Mouse (Mus musculus) neutrophil, adult 5-6 weeks (primary cell): ENCODE measurements at regions not wholly inside any gene's neighbourhood (a gene's known extent, or its start where the extent isn't known, plus 50 kb on each side); places are given as distances from the start of the nearest gene placed in this dataset.

ENCODE experiments used
- ATAC-seq: fragments of 151-379, 151-347 bp; 2 replicates; pipeline ENCODE4 v1.8.0; 2017; ENCODE audit warnings: mild to moderate bottlenecking, moderate TSS enrichment; ENCODE audit not compliant: insufficient number of reproducible peaks, poor library complexity, low FRiP score, severe bottlenecking; ENCODE audit errors: extremely low read depth

DNA sequence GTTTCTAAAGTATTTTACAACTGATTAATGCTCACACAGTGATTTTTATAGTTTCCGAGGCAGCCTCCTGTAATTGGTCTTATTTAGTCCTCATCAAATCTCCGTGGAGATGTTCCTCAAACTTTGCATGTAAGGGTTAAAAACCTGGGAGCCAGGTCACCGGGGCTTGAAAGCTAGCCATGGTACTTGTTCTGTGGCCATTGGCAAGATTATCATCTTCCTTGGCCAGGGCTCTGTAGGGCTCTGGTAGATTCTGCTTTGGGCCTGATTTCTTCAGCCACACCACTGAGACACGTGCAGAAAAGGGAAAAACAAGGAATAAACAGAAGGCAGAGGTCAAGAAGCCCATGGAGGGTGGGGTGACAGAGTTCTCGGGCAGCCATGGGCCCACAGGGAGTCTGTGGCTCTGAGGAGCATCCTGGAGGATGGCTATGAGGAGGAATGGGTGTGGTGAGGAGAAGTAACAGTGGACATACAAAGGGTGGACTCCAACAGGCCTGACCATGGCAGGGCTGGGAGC lies 50.7 kb upstream of the Eps8l3 start:
- ATAC-seq: no peak

DNA sequence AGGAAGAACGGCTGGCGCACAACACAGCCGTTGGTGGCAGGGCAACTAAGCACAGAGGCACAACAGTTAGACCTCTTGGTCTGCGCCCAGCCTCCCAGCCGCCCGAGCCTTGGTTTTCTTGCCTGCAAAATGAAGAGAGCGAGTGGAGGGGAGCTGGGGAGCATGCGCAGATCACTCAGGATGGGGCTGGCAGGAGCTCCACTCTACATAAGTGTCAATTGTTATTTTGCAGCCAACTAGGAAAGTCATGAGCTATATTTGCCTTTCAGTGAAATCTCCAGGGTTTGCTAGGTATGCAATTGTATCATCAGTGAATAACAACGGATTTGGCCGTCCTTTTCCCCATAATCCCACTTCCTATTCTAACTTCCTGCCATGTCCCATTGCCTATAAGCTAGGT lies 51.6 kb upstream of the Eps8l3 start:
- ATAC-seq: no peak

DNA sequence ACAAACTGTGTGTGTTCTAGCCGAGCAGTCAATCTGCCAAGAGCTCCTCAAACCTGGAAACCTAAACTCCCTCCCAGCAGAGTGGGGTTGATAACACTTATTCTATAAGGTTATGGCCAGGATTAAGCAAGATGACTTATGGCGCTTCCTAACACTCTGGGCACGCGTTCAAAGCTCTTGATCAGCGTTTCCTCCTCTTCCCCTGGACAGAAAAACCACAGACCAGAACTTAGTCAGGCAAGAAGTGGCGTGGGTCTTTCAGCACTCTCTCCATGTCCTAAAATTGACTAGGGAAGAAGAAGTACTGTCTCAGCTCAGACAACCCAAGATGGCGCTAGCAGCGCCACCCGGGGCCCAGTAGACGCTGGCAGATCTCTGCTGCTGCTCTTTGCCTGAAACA lies 52.7 kb upstream of the Eps8l3 start:
- no peak for ATAC-seq

DNA sequence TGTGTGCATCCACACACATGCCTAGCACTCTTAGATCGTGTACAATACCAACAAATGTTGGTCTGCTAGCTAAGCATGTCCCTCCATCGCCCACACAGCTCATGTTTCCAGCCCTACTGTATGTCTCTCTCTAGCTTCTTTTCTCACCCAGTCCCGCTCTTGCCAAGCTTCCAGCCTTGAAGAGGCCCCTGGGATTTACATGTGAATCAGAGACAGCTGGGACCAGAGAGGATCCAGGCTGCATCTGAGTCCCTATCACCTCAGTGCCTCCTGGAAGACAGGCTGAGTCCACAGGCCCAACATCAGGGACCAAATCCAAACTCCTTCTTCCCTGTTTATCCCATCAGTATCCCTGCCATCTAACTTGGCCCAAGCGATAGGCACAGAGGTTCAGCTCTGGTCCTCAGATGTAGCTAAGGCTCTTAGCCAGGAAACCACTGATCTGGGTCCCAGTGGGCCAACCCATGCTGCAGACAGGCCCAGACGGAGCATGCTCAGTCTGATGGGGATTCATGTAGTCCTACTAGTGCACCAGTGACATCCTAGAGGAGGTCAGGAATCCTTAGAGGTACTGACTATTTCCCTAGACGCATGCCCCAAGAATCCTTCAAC lies 53.3 kb upstream of the Eps8l3 start:
- no peak for ATAC-seq

DNA sequence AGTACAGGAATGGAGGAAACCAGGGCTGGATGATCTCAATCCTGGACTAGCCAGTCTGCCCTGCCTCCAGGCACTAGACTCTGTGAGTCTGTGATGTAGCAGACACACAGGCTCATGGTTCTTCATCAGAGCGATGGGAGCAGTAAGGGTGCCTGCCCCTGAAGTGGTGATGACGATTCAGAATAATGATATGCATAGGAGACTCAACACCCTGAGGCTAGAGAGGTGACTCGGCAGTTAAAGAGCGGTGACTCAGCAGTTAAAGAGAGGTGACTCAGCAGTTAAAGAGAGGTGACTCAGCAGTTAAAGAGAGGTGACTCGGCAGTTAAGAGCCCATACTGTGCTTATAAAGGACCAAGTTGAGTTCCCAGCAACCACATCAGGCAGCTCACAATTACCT lies 53.9 kb upstream of the Eps8l3 start:
- no peak for ATAC-seq

DNA sequence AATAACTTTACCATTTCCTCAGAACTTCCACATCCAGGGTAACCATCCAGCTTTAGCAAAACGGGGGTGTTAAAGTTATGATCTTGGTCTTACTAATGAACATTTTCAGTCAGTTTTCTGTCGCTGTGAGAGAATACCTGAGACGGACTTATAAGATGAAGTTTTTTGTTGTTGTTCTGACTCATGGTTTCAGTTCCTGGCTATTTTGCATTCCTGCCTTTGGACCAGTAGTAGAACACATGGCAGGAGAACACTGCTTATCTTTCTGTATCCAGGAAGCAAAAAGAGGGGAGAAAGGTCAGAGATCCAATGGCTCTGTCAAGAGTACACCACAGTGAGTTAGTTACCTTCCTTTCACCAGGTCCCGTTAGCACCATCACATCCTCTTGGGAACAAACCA lies 54.5 kb upstream of the Eps8l3 start:
- ATAC-seq: no peak

DNA sequence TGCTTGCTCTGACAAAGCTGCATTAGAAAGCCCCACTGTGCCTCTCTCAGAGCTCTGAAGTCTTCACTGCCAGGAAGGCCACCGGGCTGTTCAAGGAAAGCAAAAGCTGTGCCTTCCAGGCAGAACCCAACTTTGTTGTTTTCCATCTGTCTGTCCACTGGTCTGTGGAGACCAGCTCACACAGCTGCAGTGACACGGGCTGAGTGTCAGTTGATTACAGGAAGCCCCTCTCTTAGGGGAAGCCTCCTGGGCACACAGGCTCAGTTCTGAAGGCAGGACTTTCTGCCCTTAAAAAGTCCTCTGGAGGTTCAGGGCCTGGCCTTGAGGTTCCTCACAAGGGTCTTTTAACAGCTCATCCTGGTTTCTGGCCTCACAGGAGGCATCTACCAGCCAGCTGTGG lies 55.1 kb upstream of the Eps8l3 start:
- no peak for ATAC-seq

DNA sequence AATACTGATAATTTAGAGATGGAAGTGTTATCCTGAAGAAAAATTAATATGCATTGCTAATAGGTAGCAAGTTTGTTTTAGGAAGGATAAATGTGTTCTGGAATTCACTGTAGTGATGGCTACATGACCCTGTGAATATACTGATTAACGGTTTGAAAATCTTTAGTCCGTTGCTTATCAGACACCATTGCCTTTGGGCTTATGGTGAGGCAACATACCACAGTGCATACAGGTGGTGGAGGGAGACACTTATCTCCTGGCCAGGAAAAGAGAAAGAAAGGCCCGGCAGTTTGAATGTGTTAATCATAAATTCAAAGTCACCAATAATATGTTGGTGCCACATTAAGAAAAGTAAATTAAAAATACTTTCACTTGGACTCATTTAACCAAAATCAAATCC lies 57.4 kb upstream of the Eps8l3 start:
- no peak for ATAC-seq

DNA sequence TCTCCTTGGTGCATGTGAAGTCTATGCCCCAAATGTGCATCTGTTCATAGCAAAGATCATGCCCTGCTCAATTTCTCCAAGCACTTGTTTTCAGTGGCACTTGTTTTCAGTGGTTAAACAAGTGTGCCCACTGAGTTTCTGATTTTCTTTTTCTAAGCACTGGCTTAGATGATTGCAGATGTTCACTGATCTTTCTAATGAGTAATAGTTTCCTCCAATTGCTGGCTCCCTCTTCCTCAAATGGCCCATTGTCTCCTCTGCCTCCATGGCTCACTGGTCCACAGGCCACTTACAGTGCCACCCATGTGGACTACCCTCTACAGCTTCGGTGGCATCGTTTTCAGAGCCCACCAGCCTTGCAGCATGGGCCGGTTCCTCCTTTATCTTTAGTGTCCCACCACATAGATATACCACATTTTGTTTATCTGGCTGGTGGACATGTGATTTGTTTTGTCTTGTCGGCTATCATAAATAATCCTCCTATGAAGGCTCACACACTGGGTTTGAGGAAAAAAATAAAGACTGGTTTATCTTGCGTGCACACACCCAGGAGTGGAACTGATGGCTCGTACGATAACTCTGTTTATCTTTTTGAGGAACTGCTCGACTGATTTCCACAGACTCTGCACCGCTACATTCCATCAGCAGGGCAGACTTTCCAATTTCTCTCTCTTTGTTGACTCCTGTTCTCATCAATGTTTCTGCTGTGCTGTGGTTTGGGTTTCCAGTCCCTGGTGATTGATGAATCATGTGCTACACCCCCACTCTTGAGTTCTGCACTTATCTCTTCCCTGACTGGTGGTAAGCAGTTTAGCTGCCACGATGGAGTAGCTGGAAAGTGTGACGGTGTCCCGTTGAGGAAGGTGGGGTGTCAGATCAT lies 58.2 kb upstream of the Eps8l3 start:
- peak; percentile 58 for ATAC-seq

DNA sequence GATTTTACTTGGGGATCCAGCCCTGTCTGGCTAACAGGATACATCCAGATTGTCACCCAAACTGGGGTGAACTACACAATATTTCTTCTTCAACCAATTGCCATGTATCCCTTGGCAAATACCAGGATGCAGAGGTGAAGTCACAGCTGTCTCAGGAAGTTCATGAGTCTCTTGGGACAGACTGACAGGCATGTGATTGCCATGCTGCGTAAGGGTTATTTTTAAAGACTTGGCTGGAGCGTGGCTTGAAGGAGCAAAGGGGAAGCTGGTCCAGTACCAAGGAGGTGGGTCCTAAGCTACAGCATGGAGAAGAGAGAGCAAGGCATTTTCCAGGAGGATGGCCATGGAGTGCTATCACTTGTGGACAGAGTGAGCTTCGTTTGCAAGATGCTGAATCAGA lies 55.8 kb upstream of the Csf1 start:
- no peak for ATAC-seq

DNA sequence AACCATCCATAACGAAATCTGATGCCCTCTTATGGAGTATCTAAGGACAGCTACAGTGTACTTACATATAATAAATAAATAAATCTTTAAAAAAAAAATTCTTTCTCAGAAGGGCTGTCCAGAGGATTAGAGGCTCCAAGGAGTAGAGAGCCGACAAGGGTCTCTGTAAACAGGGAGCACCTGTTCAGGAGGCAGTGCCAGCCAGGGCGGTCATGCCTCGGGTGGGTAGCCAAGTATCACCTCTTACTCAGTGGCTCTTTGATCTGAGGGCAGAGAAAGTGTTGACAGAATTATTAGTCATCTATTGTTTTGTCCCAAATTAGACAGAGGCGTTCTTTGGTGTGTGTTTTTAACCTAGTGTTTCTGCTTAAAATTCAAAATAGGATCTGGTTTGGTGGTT lies 54.0 kb upstream of the Csf1 start:
- ATAC-seq: no peak

DNA sequence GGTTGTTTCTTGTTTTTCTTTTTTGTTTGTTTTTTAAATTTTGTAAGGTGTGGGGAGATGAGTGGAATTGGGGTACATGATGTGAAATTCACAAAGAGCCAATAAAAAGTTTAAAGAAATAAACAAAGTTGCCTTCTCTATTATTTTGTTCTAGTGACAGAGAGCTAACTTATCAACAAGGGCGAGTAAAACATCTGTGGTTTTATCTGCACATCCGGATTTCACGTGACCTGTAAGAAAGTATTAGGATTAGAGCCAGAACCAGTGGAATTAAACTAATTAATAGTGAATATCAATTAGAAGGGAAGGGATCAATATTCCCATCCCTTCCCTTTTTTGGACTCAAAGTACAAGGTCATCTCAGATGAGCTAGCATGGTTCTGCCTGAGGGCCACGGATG lies 52.6 kb upstream of the Csf1 start:
- no peak for ATAC-seq

DNA sequence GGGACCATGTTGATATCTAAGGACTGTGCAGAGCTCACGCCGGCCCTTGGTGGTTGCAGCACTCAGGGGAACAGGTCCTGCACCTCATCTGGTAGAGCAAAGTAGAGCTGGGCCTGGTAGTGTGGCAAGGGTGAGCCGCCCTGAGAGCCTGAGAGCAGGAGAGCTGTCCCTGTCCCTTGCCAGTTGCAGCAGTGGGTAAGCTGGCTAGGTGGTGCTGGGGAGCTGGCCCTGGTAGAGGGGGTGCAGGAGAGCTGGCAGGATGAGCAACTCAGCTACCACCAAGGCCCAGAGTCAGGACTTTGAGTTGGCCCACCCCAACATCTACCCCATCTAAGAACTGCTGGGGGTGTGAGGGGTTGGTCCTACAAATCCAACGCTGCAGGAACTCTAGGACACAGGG lies 52.1 kb upstream of the Csf1 start:
- ATAC-seq: no peak

DNA sequence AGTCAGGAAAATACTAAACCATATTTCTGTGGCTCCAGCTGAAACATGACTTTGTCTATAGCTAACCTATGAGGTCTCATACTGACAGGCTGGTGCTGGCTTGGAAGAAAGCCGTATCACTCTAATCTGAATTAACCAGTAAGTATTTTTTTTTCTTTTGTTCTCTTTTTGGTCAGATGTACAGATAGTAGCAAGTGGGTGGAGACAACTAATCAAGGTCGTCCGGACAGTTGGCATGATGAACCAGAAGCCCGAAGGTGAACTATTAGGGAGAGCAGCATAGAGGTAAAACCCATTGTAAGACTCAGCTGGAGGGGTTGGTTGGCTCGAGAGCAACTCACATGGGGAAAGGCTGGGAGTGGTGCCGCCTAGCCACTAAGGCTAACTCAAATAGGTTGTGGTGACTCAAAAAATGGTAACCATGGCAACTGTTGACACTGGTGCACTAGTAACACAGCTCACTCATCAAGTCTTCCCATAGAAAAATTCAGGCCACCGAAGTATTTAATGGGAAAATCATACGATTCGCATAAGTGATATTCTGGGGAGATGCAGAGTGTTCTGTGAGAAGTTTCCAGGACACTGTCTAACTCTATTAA lies 50.3 kb upstream of the Csf1 start:
- ATAC-seq: no peak
